Mouse (Mus musculus) embryo, embryonic 10 days (tissue): ENCODE measurements around the gene 1700029P11Rik.

Experiments used
- DNase-seq: peaks from one replicate; pipeline ENCODE4 v3.0.0-alpha.2; 2015; ENCODE audit warnings: low spot score

1700029P11Rik gene

GRCm38 (mm10) chr15:82014745-82015391 lies 34.5 kb downstream of the 1700029P11Rik start:
- DNase-seq = no peak

GRCm38 (mm10) chr15:82015392-82016100 lies 35.2 kb downstream of the 1700029P11Rik start:
- DNase-seq = peak; percentile 59

GRCm38 (mm10) chr15:82016101-82016808 lies 35.9 kb downstream of the 1700029P11Rik start:
- peak; percentile 99 for DNase-seq

- no peak for DNase-seq
These were observed 36.5 kb downstream of the 1700029P11Rik start for GRCm38 (mm10) chr15:82016830-82017229.

- no peak for DNase-seq
These were observed 37.1 kb downstream of the 1700029P11Rik start for GRCm38 (mm10) chr15:82017461-82017860.

- DNase-seq = no peak
These were observed 38.9 kb downstream of the 1700029P11Rik start for GRCm38 (mm10) chr15:82019288-82019687.

GRCm38 (mm10) chr15:82022535-82023088 lies 42.3 kb downstream of the 1700029P11Rik start:
- DNase-seq = no peak

- DNase-seq = no peak
These were observed 43.8 kb downstream of the 1700029P11Rik start for GRCm38 (mm10) chr15:82023965-82024635.

- DNase-seq = no peak
These were observed 46.9 kb downstream of the 1700029P11Rik start for GRCm38 (mm10) chr15:82027276-82027675.

GRCm38 (mm10) chr15:82027726-82028125 lies 47.4 kb downstream of the 1700029P11Rik start:
- DNase-seq = no peak
